Mouse (Mus musculus): ENCODE results near the gene Armt1. TPM values are rescaled to one million over a fixed set of nuclear protein-coding genes. Genes with fewer than 3 reads are reported as not detected.

Gene Armt1
- 10 to 100 TPM; 27.8 to 30.8 TPM for total RNA-seq (2023)

GRCm38 (mm10) chr10:4432123-4432931 lies at the start of gene Armt1, which contains the start of gene Rmnd1:
Gene Armt1, plus strand, starts transcription at chr10:4432467.
Gene Rmnd1, minus strand, starts transcription at chr10:4432388.

DNA sequence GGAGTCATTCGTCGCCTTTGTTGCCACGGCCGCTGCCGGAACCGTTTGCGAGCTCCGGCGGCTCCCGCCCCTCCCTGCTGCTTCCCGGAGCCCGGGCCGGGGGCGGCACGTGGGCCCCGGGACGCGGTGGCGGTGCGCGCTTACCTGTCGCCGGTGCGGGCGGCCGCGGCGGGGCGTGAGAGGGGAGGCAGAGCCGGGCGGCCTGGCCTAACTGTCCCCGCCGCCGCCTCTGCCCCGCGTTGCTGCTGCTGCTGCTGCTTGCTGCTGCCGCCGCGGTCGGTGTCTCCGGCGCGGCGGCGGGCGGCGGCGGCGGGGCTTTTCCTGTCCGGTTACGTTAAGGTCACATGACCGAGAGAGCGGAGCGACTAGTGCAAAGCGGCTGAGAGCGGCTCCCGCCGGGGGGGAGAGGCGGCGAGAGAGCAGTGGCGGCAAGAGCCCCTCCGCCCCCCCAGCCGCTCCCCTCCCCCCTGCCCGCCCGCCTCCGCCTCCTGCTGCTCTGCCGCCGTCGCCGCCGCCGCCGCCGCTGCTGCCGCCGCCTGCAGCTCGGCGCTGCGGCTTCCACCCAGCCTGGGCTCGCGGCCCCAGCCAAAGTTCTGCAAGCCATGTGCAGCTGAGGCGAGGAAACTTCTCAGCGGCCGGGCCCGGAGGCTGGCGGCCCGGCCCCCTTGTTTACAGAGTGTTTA lies 44.4 kb upstream of the Armt1 start, which contains the start of gene Zbtb2:
Zbtb2 (minus strand) TSS at position 408 of the 683 bp plus-strand sequence.

GRCm38 (mm10) chr10:4482355-4482754 lies 50.1 kb downstream of the Armt1 start, which contains the start of gene Ccdc170:
Gene Ccdc170, plus strand, starts transcription at chr10:4482502.

Other genes with a start within 250 kb of the Armt1 start
- 10 to 100 TPM; 18.2 to 19.8 TPM for gene Akap12, start 166.1 kb upstream of the Armt1 start, total RNA-seq (2023)
- gene Zbtb2, start 44.4 kb upstream of the Armt1 start, total RNA-seq (2023) = 10 to 100 TPM; 29.4 to 33.0 TPM
- 10 to 100 TPM; 49.8 to 64.0 TPM for gene Rmnd1, start 79 bp upstream of the Armt1 start, total RNA-seq (2023)
- not detected for gene Ccdc170, start 50.0 kb downstream of the Armt1 start, total RNA-seq (2023)
- gene Esr1, start 179.1 kb downstream of the Armt1 start, total RNA-seq (2023) = 1 to 10 TPM; 4.6 to 6.0 TPM